Mouse (Mus musculus) cerebellum, postnatal 14 days (tissue): ENCODE data around the gene 9230112D13Rik.

ENCODE experiments used
- DNase-seq, 2 experiments: peaks; one replicate each; pipeline ENCODE4 v3.0.0; 2021; ENCODE audit warnings: mixed read lengths in 2 of 2

9230112D13Rik gene

DNA sequence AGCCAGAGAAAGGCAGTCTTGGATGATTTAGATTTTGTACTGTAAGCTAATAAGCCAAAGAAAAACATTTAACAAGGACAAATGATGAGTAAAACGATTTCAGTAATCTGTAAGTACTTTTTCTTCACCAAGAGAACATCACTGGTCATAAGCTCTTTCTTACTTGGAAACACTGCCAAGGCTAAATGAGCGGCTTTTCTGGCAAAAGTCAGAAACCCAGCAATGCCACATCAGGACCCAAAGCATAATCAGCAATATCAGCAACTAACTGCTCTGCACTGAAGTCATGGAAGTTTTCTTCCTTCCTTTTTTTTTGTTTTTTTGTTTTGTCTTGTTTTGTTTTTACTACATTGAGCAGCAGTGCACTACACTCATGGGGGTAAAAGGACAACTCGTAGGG lies 25.3 kb downstream of the 9230112D13Rik start:
- no peak for DNase-seq

- no peak for DNase-seq
These were observed 28.9 kb downstream of the 9230112D13Rik start for GRCm38 (mm10) chr14:34493682-34494081.

- DNase-seq: no peak
These were observed 29.9 kb downstream of the 9230112D13Rik start for GRCm38 (mm10) chr14:34492688-34493087.

DNA sequence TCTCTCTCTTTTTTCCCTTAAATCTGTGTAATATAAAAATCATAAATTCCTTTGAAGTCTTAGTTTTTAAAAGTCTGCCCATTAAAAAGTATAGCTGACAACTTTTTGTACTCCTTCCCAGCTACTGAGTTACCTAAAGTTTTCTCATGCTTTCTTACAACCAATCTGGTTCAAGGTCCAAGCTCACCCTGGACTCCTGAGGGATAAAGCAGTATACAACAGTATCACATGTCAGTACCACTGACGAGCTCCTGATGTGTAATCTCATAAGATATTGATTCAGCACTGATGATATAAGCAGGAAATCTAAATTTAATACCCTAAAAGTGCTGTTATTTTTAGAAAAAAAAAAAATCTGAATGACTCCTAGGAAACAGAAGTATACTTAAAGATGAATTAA lies 31.6 kb downstream of the 9230112D13Rik start:
- no peak for DNase-seq

- DNase-seq: no peak
These were observed 32.7 kb downstream of the 9230112D13Rik start for GRCm38 (mm10) chr14:34489928-34490327.

GRCm38 (mm10) chr14:34486169-34486568 lies 36.4 kb downstream of the 9230112D13Rik start:
- no peak for DNase-seq

- no peak for DNase-seq
These were observed 38.9 kb downstream of the 9230112D13Rik start for GRCm38 (mm10) chr14:34483469-34484341.

DNA sequence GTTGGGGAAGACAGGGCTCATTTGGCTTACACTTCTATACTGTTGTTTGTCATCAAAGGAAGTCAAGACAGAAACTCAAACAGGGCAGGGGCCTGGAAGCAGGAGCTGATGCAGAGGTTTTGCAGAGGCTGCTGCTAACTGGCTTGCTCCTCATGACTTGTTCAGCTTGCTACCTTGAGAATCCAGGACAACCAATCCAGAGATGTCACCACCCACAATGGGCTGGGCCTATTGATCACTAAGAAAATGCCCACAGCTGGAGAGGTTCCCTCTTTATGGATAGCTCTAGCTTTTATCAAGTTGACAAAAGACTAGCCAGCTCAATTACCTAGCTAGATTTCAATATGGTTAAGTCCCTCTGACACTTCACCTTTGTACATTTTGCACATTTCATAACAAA lies 51.0 kb downstream of the 9230112D13Rik start:
- no peak for DNase-seq

GRCm38 (mm10) chr14:34466291-34466690 lies 56.3 kb downstream of the 9230112D13Rik start:
- DNase-seq: no peak
